Mouse (Mus musculus) erythroblast, adult 5-6 weeks (primary cell): Measurements from ENCODE around the gene Paqr8. TPM values are rescaled to one million over a fixed set of nuclear protein-coding genes. Genes with fewer than 3 reads are reported as not detected.

ENCODE experiments used
- ATAC-seq: replicated peaks from 2 replicates; pipeline ENCODE4 v1.8.0; 2016; ENCODE audit warnings: moderate number of reproducible peaks, mild to moderate bottlenecking, moderate TSS enrichment, inconsistent platforms; ENCODE audit not compliant: poor library complexity, low FRiP score, severe bottlenecking
- total RNA-seq, 2 experiments: library from RNA; stranded (forward) in 1 of 2; stranded (reverse) in 1 of 2; fragments of 150-400 nt in 1 of 2; fragments of 200-764, 138-1000 nt in 1 of 2; gene quantifications; 2 replicates each; pipeline versions ENCODE4 v1.2.3 to v1.2.4; 2015 to 2017; ENCODE audit warnings: low replicate concordance in 2 of 2

The Paqr8 gene
- total RNA-seq, 2 experiments from 2014 or later, result 1.3 TPM; not detected in 1

GRCm38 (mm10) chr1:20951300-20951763, 60.9 kb downstream of the Paqr8 start, which contains the start of gene Efhc1:
Gene Efhc1 (plus strand): TSS chr1:20951626.
- peak; percentile 52; the same call in 1 of the 2 replicates for ATAC-seq

GRCm38 (mm10) chr1:20951799-20952198, 61.4 kb downstream of the Paqr8 start:
- 0 out of 2 replicates have a peak, but pooled peaks have one; percentile 25 for ATAC-seq

- ATAC-seq, result no peak
Measured at GRCm38 (mm10) chr1:20954876-20955275, 64.5 kb downstream of the Paqr8 start.

GRCm38 (mm10) chr1:20969642-20970041, 79.2 kb downstream of the Paqr8 start:
- ATAC-seq, result no peak

GRCm38 (mm10) chr1:20973389-20973788, 83.0 kb downstream of the Paqr8 start:
- no peak for ATAC-seq

- no peak for ATAC-seq
Measured at GRCm38 (mm10) chr1:20974341-20975135, 84.1 kb downstream of the Paqr8 start.

GRCm38 (mm10) chr1:20980553-20980952, 90.1 kb downstream of the Paqr8 start:
- ATAC-seq, result no peak

- no peak for ATAC-seq
Measured at GRCm38 (mm10) chr1:20981764-20982163, 91.4 kb downstream of the Paqr8 start.

- ATAC-seq, result no peak
Measured at GRCm38 (mm10) chr1:20984103-20984502, 93.7 kb downstream of the Paqr8 start.

GRCm38 (mm10) chr1:20984582-20984981, 94.2 kb downstream of the Paqr8 start:
- no peak for ATAC-seq

- no peak for ATAC-seq
Measured at GRCm38 (mm10) chr1:20986378-20987056, 96.1 kb downstream of the Paqr8 start.

Other genes with a start within 250 kb of the Paqr8 start
- gene Il17a, start 159.7 kb upstream of the Paqr8 start, total RNA-seq (2015; ENCODE audit: low replicate concordance), result not detected in 2 replicates
- gene Il17a, start 159.7 kb upstream of the Paqr8 start, total RNA-seq (2017; ENCODE audit: low replicate concordance), result not detected in 2 replicates
- gene Il17f, start 100.0 kb upstream of the Paqr8 start, total RNA-seq (2015; ENCODE audit: low replicate concordance), result not detected in 2 replicates
- gene Il17f, start 100.0 kb upstream of the Paqr8 start, total RNA-seq (2017; ENCODE audit: low replicate concordance), result 1.4 TPM in 1 of 2 replicates, not detected in the other
- 125 and 131 TPM in 2 replicates for gene Mcm3, start 70.3 kb upstream of the Paqr8 start, total RNA-seq (2015; ENCODE audit: low replicate concordance)
- 61.2 and 67.2 TPM in 2 replicates for gene Mcm3, start 70.3 kb upstream of the Paqr8 start, total RNA-seq (2017; ENCODE audit: low replicate concordance)
- gene Efhc1, start 61.0 kb downstream of the Paqr8 start, total RNA-seq (2015; ENCODE audit: low replicate concordance), result not detected in 2 replicates
- gene Efhc1, start 61.0 kb downstream of the Paqr8 start, total RNA-seq (2017; ENCODE audit: low replicate concordance), result not detected in 2 replicates
- gene Tram2, start 188.6 kb downstream of the Paqr8 start, total RNA-seq (2015; ENCODE audit: low replicate concordance), result 1.0 and 1.7 TPM in 2 replicates
- 0.34 and 0.42 TPM in 2 replicates for gene Tram2, start 188.6 kb downstream of the Paqr8 start, total RNA-seq (2017; ENCODE audit: low replicate concordance)